Mouse (Mus musculus) heart, embryonic 13.5 days (tissue): ENCODE measurements around the gene Ell3. TPM values are rescaled to one million over a fixed set of nuclear protein-coding genes. Genes with fewer than 3 reads are reported as not detected.
A peak's percentile ranks its signal among the peaks of the same experiment; 100 is the strongest.

Experiments
- ATAC-seq: fragments of 200-750 bp; cut with Nextera tagmentation; 2 replicates; pipeline ENCODE4 v1.8.0; 2017; ENCODE audit warnings: moderate TSS enrichment; ENCODE audit not compliant: insufficient number of reproducible peaks, low FRiP score, low TSS enrichment; ENCODE audit errors: extremely low read depth
- H3K27ac ChIP-seq: fragments of 300-500 bp; sonication (generic); replicated peaks from 2 replicates; pipeline ENCODE4 v1.5.1; 2015; ENCODE audit warnings: moderate library complexity, mild to moderate bottlenecking, inconsistent platforms
- H3K27me3 ChIP-seq: fragments of 300-500 bp; sonication (generic); replicated peaks from 2 replicates; pipeline ENCODE4 v1.6.1; 2015; ENCODE audit warnings: mild to moderate bottlenecking, inconsistent platforms
- H3K36me3 ChIP-seq: fragments of 300-500 bp; sonication (generic); 2 replicates; pipeline ENCODE4 v1.6.1; 2015; ENCODE audit warnings: mild to moderate bottlenecking, inconsistent platforms
- H3K4me1 ChIP-seq: fragments of 300-500 bp; sonication (generic); 2 replicates; pipeline ENCODE4 v1.6.1; 2015; ENCODE audit warnings: inconsistent platforms
- H3K4me2 ChIP-seq: fragments of 300-500 bp; sonication (generic); 2 replicates; pipeline ENCODE4 v1.6.1; 2015; ENCODE audit warnings: inconsistent platforms, mild to moderate bottlenecking, moderate library complexity
- H3K4me3 ChIP-seq: fragments of 300-500 bp; sonication (generic); 2 replicates; pipeline ENCODE4 v1.5.1; 2015; ENCODE audit warnings: moderate library complexity, mild to moderate bottlenecking, inconsistent platforms
- H3K9ac ChIP-seq: fragments of 300-500 bp; sonication (generic); 2 replicates; pipeline ENCODE4 v1.6.1; 2015; ENCODE audit warnings: inconsistent platforms, mild to moderate bottlenecking, moderate library complexity
- H3K9me3 ChIP-seq: fragments of 300-500 bp; sonication (generic); 2 replicates; pipeline ENCODE4 v1.6.1; 2016; ENCODE audit warnings: inconsistent platforms
- WGBS: fragments of 180-500 bp; shearing (Covaris S2); methylation state at CpG from one replicate; pipeline ENCODE4 v1.1.7; 2015; ENCODE audit warnings: mixed read lengths; 5-methylcytosine and 5-hydroxymethylcytosine counted together
- microRNA-seq: library from miRNA; unstranded; fragments of <30 nt; microRNA quantifications from one replicate; pipeline ENCODE4, GENCODE M21; 2016
- polyA plus RNA-seq: library from polyadenylated mRNA; unstranded; fragments of >200 nt; fragmentation: Nextera tagmentation; extraction: Ambion mirVana; gene quantifications from 2 replicates; pipeline ENCODE4 v1.2.1, GENCODE M21; 2015

Gene Ell3
- polyA plus RNA-seq, 1 experiment from 2014 or later, result 1.6 TPM

- H3K4me1 ChIP-seq, result peaks cover 42% of the 10 kb centered on the region
- H3K4me2 ChIP-seq, result peak overlapping the region; percentile 82
- 56% methylated on average over 3 of the region's 3 CpGs for WGBS
- no peaks in the 10 kb centered on the region for H3K27me3 ChIP-seq
- H3K9me3 ChIP-seq, result no peaks in the 10 kb centered on the region
- H3K27ac ChIP-seq, result no peak overlapping the region; the same call in 1 of the 2 replicates
- H3K36me3 ChIP-seq, result peaks cover 43% of the 10 kb centered on the region
- no peak for ATAC-seq
- peak overlapping the region; percentile 100 for H3K4me3 ChIP-seq
- H3K9ac ChIP-seq, result peak overlapping the region; percentile 100
These were observed 28.5 kb downstream of the Ell3 start for GRCm38 (mm10) chr2:121415591-121415990.

GRCm38 (mm10) chr2:121415103-121415502 is 29.0 kb downstream of the Ell3 start:
- H3K4me2 ChIP-seq, result peak overlapping the region; percentile 82
- no peaks in the 10 kb centered on the region for H3K9me3 ChIP-seq
- peaks cover 42% of the 10 kb centered on the region for H3K4me1 ChIP-seq
- WGBS, result 35% methylated on average over 3 of the region's 3 CpGs
- peaks cover 39% of the 10 kb centered on the region for H3K36me3 ChIP-seq
- peak overlapping the region; percentile 100 for H3K4me3 ChIP-seq
- H3K27ac ChIP-seq, result no peak overlapping the region
- no peaks in the 10 kb centered on the region for H3K27me3 ChIP-seq
- H3K9ac ChIP-seq, result peak overlapping the region; percentile 100
- ATAC-seq, result no peak

GRCm38 (mm10) chr2:121414139-121414685 is 29.9 kb downstream of the Ell3 start:
- 0% methylated on average over 32 of the region's 32 CpGs for WGBS
- peak; percentile 60 for ATAC-seq
- Histone ChIP-seq H3K27ac (peak overlapping the region; percentile 99), H3K4me2 (peak overlapping the region; percentile 82), H3K9me3 (no peaks in the 10 kb centered on the region), H3K4me1 (peaks cover 42% of the 10 kb centered on the region), H3K9ac (peak overlapping the region; percentile 100), H3K4me3 (peak overlapping the region; percentile 100), H3K36me3 (peaks cover 34% of the 10 kb centered on the region), H3K27me3 (no peaks in the 10 kb centered on the region)

- Histone ChIP-seq H3K27me3 (no peaks in the 10 kb centered on the region), H3K4me2 (peak within 1 kb of the TSS; percentile 82), H3K36me3 (peaks cover 27% of the 10 kb centered on the region), H3K4me3 (peak within 1 kb of the TSS; percentile 100), H3K9ac (peak within 1 kb of the TSS; percentile 100), H3K4me1 (peaks cover 41% of the 10 kb centered on the region), H3K9me3 (no peaks in the 10 kb centered on the region), H3K27ac (peak within 1 kb of the TSS; percentile 99)
- ATAC-seq, result peak; percentile 98
- WGBS, result under 1% methylated on average over 68 of the region's 68 CpGs
These were observed 30.6 kb downstream of the Ell3 start, which contains the start of the genes Pdia3 and Catsper2 for GRCm38 (mm10) chr2:121413387-121414042. Pdia3 (plus strand) TSS chr2:121413775. Catsper2 (minus strand) TSS chr2:121413792.

- Histone ChIP-seq H3K27me3 (no peaks in the 10 kb centered on the region), H3K36me3 (peaks cover 21% of the 10 kb centered on the region), H3K9me3 (no peaks in the 10 kb centered on the region), H3K27ac (peak overlapping the region; percentile 99), H3K4me2 (peak overlapping the region; percentile 82), H3K9ac (peak overlapping the region; percentile 100), H3K4me3 (peak overlapping the region; percentile 100), H3K4me1 (peaks cover 37% of the 10 kb centered on the region)
- no peak for ATAC-seq
- 11% methylated on average over 4 of the region's 4 CpGs for WGBS
These were observed 31.2 kb downstream of the Ell3 start for GRCm38 (mm10) chr2:121412843-121413386.

- H3K27me3 ChIP-seq, result no peaks in the 10 kb centered on the region
- WGBS, result 29% methylated on average over 4 of the region's 4 CpGs
- H3K9me3 ChIP-seq, result no peaks in the 10 kb centered on the region
- H3K4me1 ChIP-seq, result peaks cover 5% of the 10 kb centered on the region
- no peak for ATAC-seq
- no peak overlapping the region for H3K4me2 ChIP-seq
- no peak overlapping the region for H3K9ac ChIP-seq
- no peaks in the 10 kb centered on the region for H3K36me3 ChIP-seq
- no peak overlapping the region for H3K27ac ChIP-seq
- no peak overlapping the region for H3K4me3 ChIP-seq
These were observed 35.9 kb downstream of the Ell3 start for GRCm38 (mm10) chr2:121408160-121408559.

- no peaks in the 10 kb centered on the region for H3K4me1 ChIP-seq
- no peaks in the 10 kb centered on the region for H3K36me3 ChIP-seq
- ATAC-seq, result no peak
- H3K27ac ChIP-seq, result no peak overlapping the region
- H3K9me3 ChIP-seq, result no peaks in the 10 kb centered on the region
- H3K9ac ChIP-seq, result no peak overlapping the region
- no peak overlapping the region for H3K4me2 ChIP-seq
- H3K27me3 ChIP-seq, result no peaks in the 10 kb centered on the region
- no peak overlapping the region for H3K4me3 ChIP-seq
These were observed 40.8 kb downstream of the Ell3 start for GRCm38 (mm10) chr2:121403296-121403695.

- 12% methylated on average over 8 of the region's 8 CpGs for WGBS
- H3K4me3 ChIP-seq, result no peak overlapping the region
- no peak overlapping the region for H3K4me2 ChIP-seq
- no peak overlapping the region for H3K9ac ChIP-seq
- ATAC-seq, result no peak
- H3K27ac ChIP-seq, result no peak overlapping the region
- H3K27me3 ChIP-seq, result no peaks in the 10 kb centered on the region
- no peaks in the 10 kb centered on the region for H3K9me3 ChIP-seq
- H3K36me3 ChIP-seq, result no peaks in the 10 kb centered on the region; the same call in 1 of the 2 replicates
- no peaks in the 10 kb centered on the region for H3K4me1 ChIP-seq
These were observed 47.5 kb downstream of the Ell3 start for GRCm38 (mm10) chr2:121396624-121397023.

Small RNA genes lying within 50 kb of the gene (microRNA-seq; reads per million reads assigned to microRNA genes)
- gene Gm22953, result not detected

Other genes with a start within 250 kb of the Ell3 start
- 44.5 and 44.6 TPM in 2 replicates for gene Trp53bp1, start 172.9 kb downstream of the Ell3 start, polyA plus RNA-seq
- gene Map1a, start 154.7 kb downstream of the Ell3 start, polyA plus RNA-seq, result 3.8 and 4.7 TPM in 2 replicates
- 9.9 TPM in 2 replicates for gene Ppip5k1, start 88.9 kb downstream of the Ell3 start, polyA plus RNA-seq
- gene Ckmt1, start 86.6 kb downstream of the Ell3 start, polyA plus RNA-seq, result 0.37 and 0.47 TPM in 2 replicates
- not detected in 2 replicates for gene Strc, start 57.1 kb downstream of the Ell3 start, polyA plus RNA-seq
- gene Pdia3, start 30.5 kb downstream of the Ell3 start, polyA plus RNA-seq, result 524 and 560 TPM in 2 replicates
- 2.2 and 2.7 TPM in 2 replicates for gene Catsper2, start 30.5 kb downstream of the Ell3 start, polyA plus RNA-seq
- 522 and 573 TPM in 2 replicates for gene Serf2, start 4.9 kb upstream of the Ell3 start, polyA plus RNA-seq
- gene Hypk, start 9.0 kb upstream of the Ell3 start, polyA plus RNA-seq, result 96.3 and 106 TPM in 2 replicates
- gene Serinc4, start 12.5 kb upstream of the Ell3 start, polyA plus RNA-seq, result 0.07 and 0.13 TPM in 2 replicates
- gene Mfap1b, start 29.8 kb upstream of the Ell3 start, polyA plus RNA-seq, result 39.7 and 42.0 TPM in 2 replicates
- 16.3 and 20.6 TPM in 2 replicates for gene Mfap1a, start 62.4 kb upstream of the Ell3 start, polyA plus RNA-seq
- gene Wdr76, start 62.4 kb upstream of the Ell3 start, polyA plus RNA-seq, result 5.1 and 7.0 TPM in 2 replicates